ENCODE assay signal across 7 mouse cellular contexts in genomic region chr13:98890871-98891219, GRCm38 (mm10). TPM values are rescaled to one million over a fixed set of nuclear protein-coding genes. Genes with fewer than 3 reads are reported as not detected.
A peak's percentile ranks its signal among the peaks of the same experiment; 100 is the strongest.
DNase-seq lines count a peak whose midpoint lies in the region; ATAC-seq and TF ChIP-seq lines count a peak whose summit lies in the region.

No protein-coding gene starts in this region.

- H3K36me3 ChIP-seq in embryonic facial prominence, embryonic 12.5 days = peaks cover 17% of the 10 kb centered on the region
- peaks cover 15% of the 10 kb centered on the region for H3K36me3 ChIP-seq in heart, adult 2 months (ENCODE audit: control insufficient read depth, insufficient read depth, low read length)
- peaks cover 22% of the 10 kb centered on the region for H3K36me3 ChIP-seq in limb, embryonic 13.5 days
- H3K36me3 ChIP-seq in midbrain, embryonic 16.5 days (ENCODE audit: control insufficient read depth, insufficient read depth, low read length) = peaks cover 6% of the 10 kb centered on the region

- peak overlapping the region; percentile 87 for H3K9ac ChIP-seq in embryonic facial prominence, embryonic 12.5 days
- peak overlapping the region; percentile 92 for H3K9ac ChIP-seq in heart, adult 2 months (ENCODE audit: low read depth, low read length)
- peak overlapping the region; percentile 88 for H3K9ac ChIP-seq in limb, embryonic 13.5 days
- peak overlapping the region; percentile 86 for H3K9ac ChIP-seq in midbrain, embryonic 16.5 days (ENCODE audit: low read depth, low read length)

- peak overlapping the region; percentile 79 for H3K4me3 ChIP-seq in embryonic facial prominence, embryonic 12.5 days
- H3K4me3 ChIP-seq in heart, adult 2 months = peak overlapping the region; percentile 75
- H3K4me3 ChIP-seq in limb, embryonic 13.5 days = peak overlapping the region; percentile 79
- H3K4me3 ChIP-seq in midbrain, embryonic 16.5 days (ENCODE audit: low read depth, low read length) = peak overlapping the region; percentile 89

- peak; percentile 88 for DNase-seq in adrenal gland, postnatal 25 days
- DNase-seq in heart, adult 2 months = peak; percentile 89 to 90
- peak; percentile 70 to 85 for DNase-seq in kidney, adult 8-10 months
- DNase-seq in spleen, postnatal 10 days (ENCODE audit: low spot score in 2 of 2) = peak; percentile 76 to 86

- H3K4me1 ChIP-seq in embryonic facial prominence, embryonic 12.5 days = peaks cover 24% of the 10 kb centered on the region; the same call in 1 of the 2 replicates
- peaks cover 12% of the 10 kb centered on the region for H3K4me1 ChIP-seq in heart, adult 2 months (ENCODE audit: control insufficient read depth, insufficient read depth, low read length)
- peaks cover 36% of the 10 kb centered on the region for H3K4me1 ChIP-seq in limb, embryonic 13.5 days
- peaks cover 38% of the 10 kb centered on the region for H3K4me1 ChIP-seq in midbrain, embryonic 16.5 days (ENCODE audit: control insufficient read depth, insufficient read depth, low read length)

- no peaks in the 10 kb centered on the region for H3K27me3 ChIP-seq in embryonic facial prominence, embryonic 12.5 days
- H3K27me3 ChIP-seq in heart, adult 2 months (ENCODE audit: control insufficient read depth, insufficient read depth, low read length) = no peaks in the 10 kb centered on the region
- no peaks in the 10 kb centered on the region for H3K27me3 ChIP-seq in limb, embryonic 13.5 days
- H3K27me3 ChIP-seq in midbrain, embryonic 16.5 days (ENCODE audit: control insufficient read depth, insufficient read depth, low read depth, low read length) = no peaks in the 10 kb centered on the region

- TF ChIP-seq EP300 in heart, adult 2 months (IDR thresholded peaks at IDR 0.05; ENCODE audit: insufficient read depth, low read depth, low read length) = no peak

- no peaks in the 10 kb centered on the region for H3K9me3 ChIP-seq in embryonic facial prominence, embryonic 12.5 days
- no peaks in the 10 kb centered on the region for H3K9me3 ChIP-seq in limb, embryonic 13.5 days
- no peaks in the 10 kb centered on the region for H3K9me3 ChIP-seq in midbrain, embryonic 16.5 days (replicated peaks; ENCODE audit: control insufficient read depth, low read length, poor library complexity, severe bottlenecking)

- TF ChIP-seq POLR2A in heart, adult 2 months (IDR thresholded peaks at IDR 0.05; ENCODE audit: insufficient read depth, low read depth, low read length) = peak; percentile 59

- peaks cover 10% of the 10 kb centered on the region for H3K79me2 ChIP-seq in heart, adult 2 months (replicated peaks; ENCODE audit: control insufficient read depth, insufficient read depth, low read length)

- H3K4me2 ChIP-seq in embryonic facial prominence, embryonic 12.5 days (replicated peaks) = peak overlapping the region; percentile 84
- peak overlapping the region; percentile 86 for H3K4me2 ChIP-seq in limb, embryonic 13.5 days (replicated peaks)
- H3K4me2 ChIP-seq in midbrain, embryonic 16.5 days (ENCODE audit: low read length) = peak overlapping the region; percentile 91

- peak; percentile 55 for TF ChIP-seq CTCF in heart, adult 2 months (IDR thresholded peaks at IDR 0.05)

- intact Hi-C loops in heart, adult 2 months (cut with DNase I) = loop anchor here (2.0 kb wide), 1 partner anchor 34 kb away; no protein-coding TSS in a partner anchor

- under 1% methylated on average over 32 of the region's 32 CpGs for WGBS in embryonic facial prominence, embryonic 12.5 days
- WGBS in heart, adult 2 months = under 1% methylated on average over 32 of the region's 32 CpGs
- 0% methylated on average over 32 of the region's 32 CpGs for WGBS in limb, embryonic 13.5 days
- WGBS in midbrain, embryonic 16.5 days = under 1% methylated on average over 32 of the region's 32 CpGs

- peak overlapping the region; percentile 98 for H3K27ac ChIP-seq in embryonic facial prominence, embryonic 12.5 days
- H3K27ac ChIP-seq in heart, adult 2 months = peak overlapping the region; percentile 87
- peak overlapping the region; percentile 98 for H3K27ac ChIP-seq in limb, embryonic 13.5 days
- H3K27ac ChIP-seq in midbrain, embryonic 16.5 days (ENCODE audit: low read length) = peak overlapping the region; percentile 89

- ATAC-seq in embryonic facial prominence, embryonic 12.5 days (ENCODE audit: insufficient number of reproducible peaks, insufficient read depth, low FRiP score, low TSS enrichment) = peak; percentile 88
- ATAC-seq in limb, embryonic 13.5 days (ENCODE audit: low FRiP score, low read depth) = peak; percentile 89
- ATAC-seq in midbrain, embryonic 16.5 days = peak; percentile 89

RNA-seq across cellular contexts. Expression of gene Tnpo1, which starts 35.3 kb away (rescaled TPM):
- total RNA-seq in adrenal gland, postnatal 25 days (2021) = 106 and 135 TPM in 2 replicates
- 73.3 and 73.8 TPM in 2 replicates for polyA plus RNA-seq in embryonic facial prominence, embryonic 12.5 days (2016; fragmentation: Nextera tagmentation; extraction: Ambion mirVana)
- total RNA-seq in heart, adult 2 months (2021) = 10 to 100 TPM; 58.9 to 60.4 TPM
- polyA plus RNA-seq in heart, adult 2 months (2012; rRNA removed) = 16.1 and 31.2 TPM in 2 replicates
- polyA plus RNA-seq in limb, embryonic 13.5 days (2015; fragmentation: Nextera tagmentation; extraction: Ambion mirVana) = 61.5 and 66.3 TPM in 2 replicates
- polyA plus RNA-seq in midbrain, embryonic 16.5 days (2015; fragmentation: Nextera tagmentation; extraction: Ambion mirVana) = 40.8 and 45.2 TPM in 2 replicates

Comparison
In these comparisons a context has a peak if more than half of its experiments do, and no peak if none do; other contexts are left out.
1. Peak in every context shown above with its lines: DNase-seq, ATAC-seq, H3K4me3 ChIP-seq and H3K27ac ChIP-seq.